Comparison of ENCODE assay signal across 11 mouse cellular contexts in genomic region chr15:97001886-97002285, GRCm38 (mm10). TPM values are rescaled to one million over a fixed set of nuclear protein-coding genes. Genes with fewer than 3 reads are reported as not detected.
DNase-seq lines count a peak whose midpoint lies in the region; ATAC-seq lines count a peak whose summit lies in the region.
"Had no signal": no experiment of that assay in that cellular context is flagged by ENCODE, and none has a peak within 500 bp of the region (broad histone marks: within the 10 kb centered on the region; RNA-seq: fewer than 3 reads in every experiment).

No protein-coding gene starts in this region.

- no peak overlapping the region for H3K4me2 ChIP-seq in heart, embryonic 15.5 days
- no peak overlapping the region for H3K4me2 ChIP-seq in neural tube, embryonic 11.5 days (ENCODE audit: low read depth)
- H3K4me2 ChIP-seq in neural tube, embryonic 15.5 days, result no peak overlapping the region

- WGBS in heart, embryonic 15.5 days, result 47% methylated on average over 7 of the region's 7 CpGs
- WGBS in neural tube, embryonic 11.5 days, result 88% methylated on average over 7 of the region's 7 CpGs
- whole genome bisulfite sequencing in neural tube, embryonic 15.5 days, result 94% methylated on average over 7 of the region's 7 CpGs

- H3K9ac ChIP-seq in heart, embryonic 15.5 days, result no peak overlapping the region
- no peak overlapping the region for H3K9ac ChIP-seq in neural tube, embryonic 11.5 days (ENCODE audit: low read length)
- H3K9ac ChIP-seq in neural tube, embryonic 15.5 days (replicated peaks), result no peak overlapping the region

- H3K27me3 ChIP-seq in heart, embryonic 15.5 days, result no peaks in the 10 kb centered on the region
- H3K27me3 ChIP-seq in neural tube, embryonic 11.5 days (ENCODE audit: control insufficient read depth, insufficient read depth, low read length), result no peaks in the 10 kb centered on the region
- no peaks in the 10 kb centered on the region for H3K27me3 ChIP-seq in neural tube, embryonic 15.5 days (replicated peaks)

- no peak for ATAC-seq in heart, embryonic 15.5 days (replicated peaks; ENCODE audit: insufficient number of reproducible peaks, insufficient read depth, low FRiP score, low read depth)
- no peak for ATAC-seq in neural tube, embryonic 11.5 days (ENCODE audit: insufficient read depth, low FRiP score, low TSS enrichment)
- no peak for ATAC-seq in neural tube, embryonic 15.5 days (ENCODE audit: low FRiP score)

- peaks cover 14% of the 10 kb centered on the region; the same call in 1 of the 2 replicates for H3K36me3 ChIP-seq in heart, embryonic 15.5 days
- no peaks in the 10 kb centered on the region for H3K36me3 ChIP-seq in neural tube, embryonic 11.5 days (ENCODE audit: control insufficient read depth, insufficient read depth, low read length)
- H3K36me3 ChIP-seq in neural tube, embryonic 15.5 days, result no peaks in the 10 kb centered on the region

- H3K9me3 ChIP-seq in heart, embryonic 15.5 days (replicated peaks), result no peaks in the 10 kb centered on the region
- no peaks in the 10 kb centered on the region for H3K9me3 ChIP-seq in neural tube, embryonic 11.5 days (ENCODE audit: control insufficient read depth, low read length)
- no peaks in the 10 kb centered on the region for H3K9me3 ChIP-seq in neural tube, embryonic 15.5 days (replicated peaks)

- H3K27ac ChIP-seq in heart, embryonic 15.5 days, result peak overlapping the region; percentile 67
- H3K27ac ChIP-seq in neural tube, embryonic 11.5 days (ENCODE audit: low read depth, low read length), result 0 out of 2 replicates have a peak overlapping the region, but pooled peaks have one; percentile 72
- no peak overlapping the region for H3K27ac ChIP-seq in neural tube, embryonic 15.5 days (replicated peaks)

- H3K4me3 ChIP-seq in heart, embryonic 15.5 days, result no peak overlapping the region
- no peak overlapping the region for H3K4me3 ChIP-seq in neural tube, embryonic 11.5 days (ENCODE audit: low read depth, low read length)
- H3K4me3 ChIP-seq in neural tube, embryonic 15.5 days (replicated peaks), result no peak overlapping the region

- DNase-seq in heart, postnatal 36 days, result no peak
- no peak for DNase-seq in neural tube, embryonic 11.5 days (ENCODE audit: low spot score)
- DNase-seq in left cerebral cortex, postnatal 25 days (ENCODE audit: low spot score in 2 of 2), result peak; percentile 9 to 70
- DNase-seq in right cerebral cortex, postnatal 25 days, result peak; percentile 14
- no peak for DNase-seq in layer of hippocampus, adult 9-11 months
- DNase-seq in gastrocnemius, postnatal 36 days, result no peak
- DNase-seq: adrenal gland, adult 2 months; cerebellum, postnatal 25 days had no signal

- intact Hi-C loops in heart, postnatal 36 days (cut with DNase I), result loop anchor here (5.0 kb wide), 1 partner anchor 100 kb away; no protein-coding TSS in a partner anchor
- intact Hi-C loops in left cerebral cortex, postnatal 25 days (cut with DNase I), result no loop called here
- intact Hi-C loops in gastrocnemius, postnatal 36 days (cut with DNase I), result no loop called here

- H3K4me1 ChIP-seq in heart, embryonic 15.5 days (replicated peaks), result peaks cover 54% of the 10 kb centered on the region
- H3K4me1 ChIP-seq in neural tube, embryonic 11.5 days (ENCODE audit: control insufficient read depth, insufficient read depth, low read length), result no peaks in the 10 kb centered on the region
- H3K4me1 ChIP-seq in neural tube, embryonic 15.5 days, result peaks cover 6% of the 10 kb centered on the region; the same call in 1 of the 2 replicates

RNA-seq across cellular contexts. Expression of gene Slc38a4, which starts 53.9 kb away (rescaled TPM):
- polyA plus RNA-seq in heart, embryonic 15.5 days (2015; fragmentation: Nextera tagmentation; extraction: Ambion mirVana), result 94.8 and 103 TPM in 2 replicates
- 10 to 100 TPM; 10.1 TPM for total RNA-seq in heart, postnatal 36 days (2021)
- 53.5 and 53.9 TPM in 2 replicates for polyA plus RNA-seq in neural tube, embryonic 11.5 days (2014; fragmentation: Nextera tagmentation; extraction: Ambion mirVana)
- polyA plus RNA-seq in neural tube, embryonic 15.5 days (2015; fragmentation: Nextera tagmentation; extraction: Ambion mirVana), result 5.0 and 11.7 TPM in 2 replicates
- 1 to 10 TPM; 1.2 to 1.4 TPM for total RNA-seq in left cerebral cortex, postnatal 25 days (2021)
- 100 to 1,000 TPM; 156 to 217 TPM for total RNA-seq in gastrocnemius, postnatal 36 days (2021)
- total RNA-seq: megakaryocyte progenitor cell, adult 5-6 weeks had no signal

Comparison
In these comparisons a context has a peak if more than half of its experiments do, and no peak if none do; other contexts are left out.
1. DNase-seq: peak in left cerebral cortex, postnatal 25 days (2 of 2) and right cerebral cortex, postnatal 25 days (single experiment); none in heart, postnatal 36 days (0 of 2), neural tube, embryonic 11.5 days (single experiment), layer of hippocampus, adult 9-11 months (single experiment) and gastrocnemius, postnatal 36 days (0 of 2).
2. RNA of gene Slc38a4, which starts 53.9 kb away (total RNA-seq): 156 to 217 TPM in gastrocnemius, postnatal 36 days; 10.1 TPM in heart, postnatal 36 days and 1.2 to 1.4 TPM in left cerebral cortex, postnatal 25 days; every median in the first group is over 10 times any median in the second.